Mouse (Mus musculus): Measurements from ENCODE around the gene Jag1. TPM values are rescaled to one million over a fixed set of nuclear protein-coding genes. Genes with fewer than 3 reads are reported as not detected.

The Jag1 gene
- polyA plus RNA-seq, 1 experiment from 2014 or later: 18.4 TPM

DNA sequence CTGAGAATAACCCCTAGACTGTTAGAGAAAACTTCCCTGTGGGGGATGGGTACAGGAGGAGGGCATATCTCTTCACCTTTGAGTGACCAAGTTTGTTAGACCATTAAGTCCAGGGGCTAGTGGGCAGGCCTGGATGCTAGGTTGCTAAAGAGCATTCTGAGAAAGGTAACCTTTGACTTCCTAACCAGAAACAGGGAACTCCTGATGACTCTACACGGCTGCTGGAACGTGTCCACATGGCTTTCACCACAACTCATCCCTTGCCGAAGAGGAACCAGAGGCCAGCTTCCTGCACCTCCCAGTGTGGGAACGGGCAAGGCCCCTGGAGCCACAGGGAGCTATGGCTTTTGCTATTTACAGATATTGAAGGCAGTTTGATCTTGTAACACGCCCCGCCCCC, 36.0 kb downstream of the Jag1 start:
- H3K36me3 ChIP-seq (ENCODE audit: control insufficient read depth, insufficient read depth, low read length): peaks cover 30% of the 10 kb centered on the region
- no peak overlapping the region for H3K4me2 ChIP-seq (ENCODE audit: low read length)
- no peak overlapping the region for H3K4me3 ChIP-seq (replicated peaks; ENCODE audit: low read depth, low read length)
- no peaks in the 10 kb centered on the region for H3K9me3 ChIP-seq (ENCODE audit: control insufficient read depth, low read length)
- DNase-seq (no peak), ATAC-seq (ENCODE audit: low FRiP score, low TSS enrichment) (no peak)
- H3K9ac ChIP-seq (replicated peaks; ENCODE audit: low read length): no peak overlapping the region
- peaks cover 6% of the 10 kb centered on the region; the same call in 1 of the 2 replicates for H3K4me1 ChIP-seq (ENCODE audit: control insufficient read depth, insufficient read depth, low read length)
- WGBS: 80% methylated on average over 6 of the region's 6 CpGs
- no peaks in the 10 kb centered on the region for H3K27me3 ChIP-seq (ENCODE audit: control insufficient read depth, insufficient read depth, low read length)
- no peak overlapping the region for H3K27ac ChIP-seq (replicated peaks; ENCODE audit: low read depth, low read length)

DNA sequence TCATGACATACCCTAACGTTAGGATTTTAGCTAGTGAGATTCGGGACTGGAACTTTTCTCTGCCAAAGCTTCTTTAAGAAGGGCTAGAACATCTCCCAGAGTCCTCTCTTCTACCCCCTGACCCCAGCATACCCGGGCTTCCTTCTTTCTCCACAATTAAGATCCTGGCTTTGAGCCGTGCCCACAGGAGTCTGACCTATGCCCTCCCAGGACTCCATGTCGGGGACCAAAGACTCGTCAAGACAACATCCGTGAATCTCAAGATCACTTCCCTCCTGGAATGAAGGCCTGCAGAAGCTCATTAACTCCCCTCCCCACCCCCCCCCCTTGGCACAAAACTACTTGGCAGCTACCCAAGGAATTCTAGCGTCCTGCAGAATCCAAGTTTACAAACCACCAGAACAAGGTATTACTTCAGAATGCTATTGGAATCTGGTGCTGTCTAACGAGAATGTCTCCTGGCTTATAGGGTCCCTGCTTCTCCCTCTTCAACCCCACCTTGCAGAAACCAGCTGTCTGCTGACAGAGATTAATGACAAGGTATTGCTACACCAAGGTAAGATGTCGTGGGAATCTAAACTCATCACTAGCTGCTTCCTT, 36.6 kb downstream of the Jag1 start:
- DNase-seq: no peak
- no peak for ATAC-seq (ENCODE audit: low FRiP score, low TSS enrichment)
- H3K4me2 ChIP-seq (ENCODE audit: low read length): no peak overlapping the region
- WGBS: 19% methylated on average over 10 of the region's 10 CpGs
- no peak overlapping the region for H3K9ac ChIP-seq (replicated peaks; ENCODE audit: low read length)
- no peaks in the 10 kb centered on the region for H3K9me3 ChIP-seq (ENCODE audit: control insufficient read depth, low read length)
- peaks cover 6% of the 10 kb centered on the region; the same call in 1 of the 2 replicates for H3K4me1 ChIP-seq (ENCODE audit: control insufficient read depth, insufficient read depth, low read length)
- H3K27ac ChIP-seq (replicated peaks; ENCODE audit: low read depth, low read length): no peak overlapping the region
- H3K4me3 ChIP-seq (replicated peaks; ENCODE audit: low read depth, low read length): no peak overlapping the region
- H3K27me3 ChIP-seq (ENCODE audit: control insufficient read depth, insufficient read depth, low read length): no peaks in the 10 kb centered on the region
- H3K36me3 ChIP-seq (ENCODE audit: control insufficient read depth, insufficient read depth, low read length): peaks cover 24% of the 10 kb centered on the region

DNA sequence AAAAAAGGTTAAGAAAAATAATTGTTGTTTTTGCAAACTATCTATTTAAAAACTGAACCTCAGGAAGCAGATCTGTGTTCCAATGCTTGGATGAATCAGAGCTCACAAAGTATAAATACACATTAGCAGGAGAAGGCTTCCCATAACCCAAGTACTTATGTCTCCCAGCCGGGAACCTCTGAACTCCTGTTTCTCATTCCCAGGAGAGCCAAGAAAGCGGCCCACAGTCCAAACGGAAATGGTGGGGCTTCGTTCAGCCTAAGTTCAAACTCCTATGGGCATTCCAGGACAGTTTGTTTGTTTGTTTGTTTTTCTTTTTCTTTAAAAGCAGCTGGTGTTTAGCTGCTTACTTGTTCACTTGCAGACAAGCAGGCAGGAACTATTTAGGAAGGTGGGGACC, 37.7 kb downstream of the Jag1 start:
- H3K27me3 ChIP-seq (ENCODE audit: control insufficient read depth, insufficient read depth, low read length): no peaks in the 10 kb centered on the region
- H3K27ac ChIP-seq (replicated peaks; ENCODE audit: low read depth, low read length): no peak overlapping the region
- DNase-seq (no peak), ATAC-seq (ENCODE audit: low FRiP score, low TSS enrichment) (no peak)
- H3K9ac ChIP-seq (replicated peaks; ENCODE audit: low read length): no peak overlapping the region
- H3K4me2 ChIP-seq (ENCODE audit: low read length): no peak overlapping the region
- no peaks in the 10 kb centered on the region for H3K9me3 ChIP-seq (ENCODE audit: control insufficient read depth, low read length)
- WGBS: 74% methylated on average over 4 of the region's 4 CpGs
- no peak overlapping the region for H3K4me3 ChIP-seq (replicated peaks; ENCODE audit: low read depth, low read length)
- peaks cover 9% of the 10 kb centered on the region; the same call in 1 of the 2 replicates for H3K4me1 ChIP-seq (ENCODE audit: control insufficient read depth, insufficient read depth, low read length)
- H3K36me3 ChIP-seq (ENCODE audit: control insufficient read depth, insufficient read depth, low read length): peaks cover 13% of the 10 kb centered on the region; the same call in 1 of the 2 replicates

GRCm38 (mm10) chr2:137074313-137074620, 42.2 kb downstream of the Jag1 start:
- Histone ChIP-seq H3K27me3 (ENCODE audit: control insufficient read depth, insufficient read depth, low read length) (no peaks in the 10 kb centered on the region), H3K4me2 (ENCODE audit: low read length) (no peak overlapping the region), H3K27ac (replicated peaks; ENCODE audit: low read depth, low read length) (no peak overlapping the region), H3K4me1 (ENCODE audit: control insufficient read depth, insufficient read depth, low read length) (peaks cover 11% of the 10 kb centered on the region; the same call in 1 of the 2 replicates), H3K9me3 (ENCODE audit: control insufficient read depth, low read length) (no peaks in the 10 kb centered on the region), H3K9ac (replicated peaks; ENCODE audit: low read length) (no peak overlapping the region), H3K4me3 (replicated peaks; ENCODE audit: low read depth, low read length) (no peak overlapping the region), H3K36me3 (ENCODE audit: control insufficient read depth, insufficient read depth, low read length) (no peaks in the 10 kb centered on the region)
- ATAC-seq (ENCODE audit: low FRiP score, low TSS enrichment): no peak
- WGBS: 13% methylated on average over 2 of the region's 2 CpGs
- no peak for DNase-seq

DNA sequence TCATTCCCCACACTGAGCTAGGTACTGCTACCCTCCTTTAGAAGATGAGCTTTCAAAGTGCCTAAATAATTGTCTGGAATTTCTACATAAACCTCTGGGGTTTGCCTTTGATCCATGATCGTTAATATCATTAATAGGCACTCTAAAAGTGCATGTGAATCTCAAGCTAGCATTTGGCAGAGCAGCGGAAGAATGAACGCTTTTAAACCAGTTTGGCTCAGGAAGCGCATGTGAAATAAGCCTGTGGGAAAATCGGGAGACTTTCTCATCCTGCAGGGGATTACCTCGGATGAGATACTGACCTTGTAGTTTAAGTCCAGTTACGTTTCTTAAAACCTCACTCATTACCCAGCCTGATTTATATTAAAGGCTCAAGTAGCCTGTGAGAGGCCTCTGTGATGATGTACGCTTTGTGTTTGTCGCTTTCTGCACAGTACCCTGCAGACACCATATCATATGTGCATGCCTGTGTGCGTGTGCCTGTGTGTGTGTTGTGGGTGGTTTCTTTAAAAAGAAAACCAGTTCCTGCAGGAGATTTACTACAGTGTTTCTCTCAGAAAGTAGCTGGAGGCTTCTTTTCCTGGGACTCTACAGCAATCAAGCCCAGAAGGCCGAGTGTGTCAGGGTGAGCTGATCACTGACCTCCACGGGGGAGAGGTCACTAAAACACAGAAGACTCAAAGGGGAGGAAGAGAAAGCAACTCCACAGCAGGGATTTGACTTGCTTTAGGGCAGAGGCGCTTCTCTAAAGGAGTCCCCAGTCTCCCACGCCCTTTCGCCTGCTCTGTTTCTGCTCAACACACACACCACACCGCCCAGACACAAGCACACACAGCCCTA, 42.8 kb downstream of the Jag1 start:
- no peak overlapping the region for H3K4me3 ChIP-seq (replicated peaks; ENCODE audit: low read depth, low read length)
- H3K9ac ChIP-seq (replicated peaks; ENCODE audit: low read length): no peak overlapping the region
- DNase-seq (peak; percentile 66), ATAC-seq (ENCODE audit: low FRiP score, low TSS enrichment) (0 out of 2 replicates have a peak, but pooled peaks have one; percentile 38)
- H3K27ac ChIP-seq (replicated peaks; ENCODE audit: low read depth, low read length): no peak overlapping the region
- no peaks in the 10 kb centered on the region for H3K36me3 ChIP-seq (ENCODE audit: control insufficient read depth, insufficient read depth, low read length)
- no peaks in the 10 kb centered on the region for H3K27me3 ChIP-seq (ENCODE audit: control insufficient read depth, insufficient read depth, low read length)
- H3K9me3 ChIP-seq (ENCODE audit: control insufficient read depth, low read length): no peaks in the 10 kb centered on the region
- WGBS: 13% methylated on average over 16 of the region's 16 CpGs
- H3K4me2 ChIP-seq (ENCODE audit: low read length): no peak overlapping the region
- peaks cover 11% of the 10 kb centered on the region; the same call in 1 of the 2 replicates for H3K4me1 ChIP-seq (ENCODE audit: control insufficient read depth, insufficient read depth, low read length)

DNA sequence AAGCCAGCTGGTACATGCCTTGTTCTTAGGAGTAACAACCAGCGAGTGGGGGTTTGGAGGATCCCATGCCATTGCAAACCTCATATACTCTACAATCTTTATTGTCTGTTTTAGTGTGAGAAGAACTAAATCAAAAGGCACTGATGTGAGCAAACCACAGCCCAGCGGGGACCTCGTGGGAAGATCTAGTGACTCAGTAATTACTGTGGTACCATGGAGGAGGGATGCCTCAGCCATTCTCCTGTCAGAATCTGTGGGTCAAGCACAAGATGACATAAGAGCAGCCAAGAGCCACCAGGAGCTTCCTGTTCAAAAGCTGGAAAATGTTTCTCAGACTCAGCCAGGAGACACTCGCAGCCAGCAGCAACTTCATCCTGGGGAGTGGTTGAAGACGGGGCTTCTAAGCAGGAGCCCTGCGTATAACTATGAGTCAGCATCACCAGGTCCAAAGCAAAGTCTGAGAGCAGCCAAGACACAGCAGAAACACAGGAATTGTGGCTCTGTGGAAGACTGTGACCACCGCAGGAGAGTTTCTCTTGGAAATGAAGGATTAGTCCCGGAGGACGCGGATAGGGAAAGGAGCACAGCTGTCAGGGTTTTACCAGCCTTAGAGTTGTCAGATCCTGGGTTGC, 48.8 kb downstream of the Jag1 start:
- Histone ChIP-seq H3K27ac (replicated peaks; ENCODE audit: low read depth, low read length) (no peak overlapping the region), H3K36me3 (ENCODE audit: control insufficient read depth, insufficient read depth, low read length) (peaks cover 6% of the 10 kb centered on the region; the same call in 1 of the 2 replicates), H3K27me3 (ENCODE audit: control insufficient read depth, insufficient read depth, low read length) (no peaks in the 10 kb centered on the region), H3K9ac (replicated peaks; ENCODE audit: low read length) (no peak overlapping the region), H3K9me3 (ENCODE audit: control insufficient read depth, low read length) (no peaks in the 10 kb centered on the region), H3K4me2 (ENCODE audit: low read length) (no peak overlapping the region), H3K4me3 (replicated peaks; ENCODE audit: low read depth, low read length) (no peak overlapping the region), H3K4me1 (ENCODE audit: control insufficient read depth, insufficient read depth, low read length) (peaks cover 6% of the 10 kb centered on the region)
- ATAC-seq (ENCODE audit: low FRiP score, low TSS enrichment) (no peak), DNase-seq (no peak)
- WGBS: 79% methylated on average over 10 of the region's 10 CpGs

DNA sequence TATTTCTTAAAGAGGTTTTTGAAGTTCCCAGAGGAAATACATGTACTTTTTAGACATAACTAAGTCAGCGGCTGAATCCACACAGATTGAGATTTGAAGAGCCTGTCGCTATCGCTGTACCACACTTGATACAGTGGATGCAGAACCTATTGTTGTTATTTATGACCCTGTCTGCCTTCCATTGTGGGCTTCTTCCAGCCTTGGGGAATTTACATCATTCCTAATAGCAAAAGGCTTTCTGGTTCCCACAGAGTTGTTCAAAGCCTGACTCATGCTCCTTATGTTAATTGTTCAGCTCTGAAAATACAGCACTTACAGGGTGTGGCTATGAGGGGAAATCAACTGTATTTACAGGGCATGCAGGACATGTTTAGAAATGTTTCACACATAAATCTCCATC, 51.9 kb downstream of the Jag1 start:
- H3K4me3 ChIP-seq (replicated peaks; ENCODE audit: low read depth, low read length): no peak overlapping the region
- H3K9me3 ChIP-seq (ENCODE audit: control insufficient read depth, low read length): no peaks in the 10 kb centered on the region
- H3K9ac ChIP-seq (replicated peaks; ENCODE audit: low read length): no peak overlapping the region
- no peaks in the 10 kb centered on the region for H3K27me3 ChIP-seq (ENCODE audit: control insufficient read depth, insufficient read depth, low read length)
- no peak overlapping the region for H3K4me2 ChIP-seq (ENCODE audit: low read length)
- H3K27ac ChIP-seq (replicated peaks; ENCODE audit: low read depth, low read length): no peak overlapping the region
- ATAC-seq (ENCODE audit: low FRiP score, low TSS enrichment): no peak
- DNase-seq: no peak
- peaks cover 7% of the 10 kb centered on the region; the same call in 1 of the 2 replicates for H3K36me3 ChIP-seq (ENCODE audit: control insufficient read depth, insufficient read depth, low read length)
- WGBS: 20% methylated on average over 3 of the region's 3 CpGs
- peaks cover 6% of the 10 kb centered on the region for H3K4me1 ChIP-seq (ENCODE audit: control insufficient read depth, insufficient read depth, low read length)

- no peaks in the 10 kb centered on the region for H3K27me3 ChIP-seq (ENCODE audit: control insufficient read depth, insufficient read depth, low read length)
- ATAC-seq (ENCODE audit: low FRiP score, low TSS enrichment): no peak
- DNase-seq: no peak
- no peak overlapping the region for H3K4me3 ChIP-seq (replicated peaks; ENCODE audit: low read depth, low read length)
- 33% methylated on average over 1 of the region's 1 CpGs for WGBS
- no peak overlapping the region for H3K4me2 ChIP-seq (ENCODE audit: low read length)
- H3K9ac ChIP-seq (replicated peaks; ENCODE audit: low read length): no peak overlapping the region
- peaks cover 8% of the 10 kb centered on the region; the same call in 1 of the 2 replicates for H3K36me3 ChIP-seq (ENCODE audit: control insufficient read depth, insufficient read depth, low read length)
- H3K4me1 ChIP-seq (ENCODE audit: control insufficient read depth, insufficient read depth, low read length): peaks cover 6% of the 10 kb centered on the region
- H3K9me3 ChIP-seq (ENCODE audit: control insufficient read depth, low read length): no peaks in the 10 kb centered on the region
- no peak overlapping the region for H3K27ac ChIP-seq (replicated peaks; ENCODE audit: low read depth, low read length)
Observed at GRCm38 (mm10) chr2:137063829-137064228, 52.6 kb downstream of the Jag1 start.

Measured in midbrain, embryonic 14.5 days (tissue).